Mouse (Mus musculus): ENCODE results near the gene Slc35g1. TPM values are rescaled to one million over a fixed set of nuclear protein-coding genes. Genes with fewer than 3 reads are reported as not detected.
A peak's percentile ranks its signal among the peaks of the same experiment; 100 is the strongest.

Slc35g1 gene
- total RNA-seq (2015; ENCODE audit: low replicate concordance) (6.1 and 12.6 TPM in 2 replicates), total RNA-seq (2017; ENCODE audit: low replicate concordance) (3.8 and 4.7 TPM in 2 replicates)

DNA sequence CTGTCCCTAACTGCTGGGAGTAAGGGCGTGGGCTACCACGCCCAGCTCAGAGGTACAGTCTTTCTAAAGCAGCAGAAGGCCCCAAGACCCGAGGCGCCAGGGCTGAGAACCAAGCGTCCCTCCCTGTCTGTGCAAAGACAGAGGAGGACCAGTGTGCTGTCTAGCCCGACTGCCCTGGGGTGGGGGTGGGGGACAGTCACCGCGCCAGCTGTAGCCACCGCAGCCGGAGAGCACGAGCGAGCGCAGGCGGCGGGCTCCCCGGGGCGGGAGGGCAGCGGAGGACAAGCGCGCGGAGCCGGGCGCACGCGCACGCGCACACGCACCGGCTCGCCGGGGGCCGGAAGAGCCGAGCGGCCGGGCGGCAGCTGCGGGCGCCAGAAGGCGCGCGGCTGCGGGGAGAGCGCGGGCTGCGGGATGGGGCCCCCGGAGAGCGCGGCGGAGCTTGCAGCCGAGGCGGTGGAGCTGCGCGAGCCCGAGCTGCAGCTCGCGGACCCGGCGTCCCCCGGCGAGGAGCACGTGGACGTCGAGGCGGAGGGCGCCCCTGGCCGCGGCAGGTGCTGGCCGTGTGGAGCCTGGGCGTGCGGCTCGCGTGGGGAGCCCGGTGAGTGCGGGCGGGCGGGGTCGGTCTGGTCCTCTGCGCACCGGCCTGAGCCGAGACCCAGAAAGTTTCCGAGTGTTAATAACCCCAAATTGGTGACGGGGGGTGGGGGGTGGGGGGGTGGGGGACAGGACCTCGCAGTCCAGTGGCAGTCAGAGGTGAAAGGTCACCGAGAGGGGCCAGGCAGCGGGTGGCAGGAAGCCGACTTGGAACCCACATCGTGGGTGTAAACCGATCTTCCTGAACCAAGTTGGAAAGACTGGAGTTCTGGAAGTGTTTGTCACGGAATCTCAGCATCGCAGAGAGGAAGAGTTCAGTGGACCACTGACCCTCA, at the start of gene Slc35g1:
Gene Slc35g1 (plus strand): TSS at position 280 of the 932 bp plus-strand sequence.
- peak; percentile 90 for ATAC-seq (replicated peaks; ENCODE audit: low FRiP score, poor library complexity, severe bottlenecking)

DNA sequence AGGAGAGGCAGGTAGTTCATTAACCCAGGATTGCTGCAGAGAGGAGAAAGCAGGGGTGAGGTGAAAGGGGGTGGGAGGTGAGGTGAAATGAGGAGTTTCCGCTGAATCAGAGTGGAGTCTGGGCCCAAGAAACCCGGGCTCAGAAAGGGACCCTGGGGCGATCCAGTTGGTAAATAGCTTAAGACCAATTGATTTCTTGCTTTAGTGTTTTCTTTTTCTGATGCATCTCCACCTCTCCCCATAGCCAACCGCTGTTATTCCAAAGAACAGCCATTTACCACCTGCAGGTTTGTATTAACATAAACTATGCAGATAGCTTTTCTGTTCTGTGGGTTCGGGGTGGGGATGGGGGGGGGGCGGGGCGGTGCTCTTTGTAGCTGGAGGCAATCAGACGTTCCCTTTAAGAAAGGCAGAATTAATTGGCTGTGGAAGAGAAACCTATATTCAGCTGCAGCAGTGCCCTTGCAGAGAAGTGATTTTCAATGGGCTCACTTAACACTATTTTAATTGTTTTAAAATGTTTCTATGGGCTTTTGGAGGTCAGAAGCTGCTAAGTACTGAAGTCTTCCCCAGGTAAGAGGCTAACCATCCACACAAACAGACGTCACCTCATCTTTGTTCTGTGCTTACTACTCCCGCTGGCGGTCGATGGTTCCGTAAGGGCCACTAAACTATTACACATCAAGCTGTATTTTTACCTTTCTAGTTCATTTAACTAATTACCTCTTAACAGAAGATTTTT, 47.3 kb upstream of the Slc35g1 start:
- no peak for ATAC-seq (replicated peaks; ENCODE audit: low FRiP score, poor library complexity, severe bottlenecking)

DNA sequence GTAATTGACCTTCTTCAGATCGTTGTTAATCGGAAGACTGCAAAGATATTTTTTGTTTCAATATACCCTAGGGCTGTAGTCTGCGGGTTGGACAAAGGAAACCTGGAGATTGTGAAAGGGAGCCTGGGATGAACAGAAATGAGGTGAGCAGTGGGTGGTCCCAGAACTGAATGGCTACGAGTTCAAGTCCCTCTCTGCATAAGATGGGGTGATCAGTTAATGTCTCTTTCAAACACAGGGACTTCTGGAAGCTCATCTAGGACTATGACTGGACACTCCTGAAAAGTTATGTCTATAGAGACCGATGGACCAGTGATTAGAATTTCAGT, 46.8 kb upstream of the Slc35g1 start:
- no peak for ATAC-seq (replicated peaks; ENCODE audit: low FRiP score, poor library complexity, severe bottlenecking)

DNA sequence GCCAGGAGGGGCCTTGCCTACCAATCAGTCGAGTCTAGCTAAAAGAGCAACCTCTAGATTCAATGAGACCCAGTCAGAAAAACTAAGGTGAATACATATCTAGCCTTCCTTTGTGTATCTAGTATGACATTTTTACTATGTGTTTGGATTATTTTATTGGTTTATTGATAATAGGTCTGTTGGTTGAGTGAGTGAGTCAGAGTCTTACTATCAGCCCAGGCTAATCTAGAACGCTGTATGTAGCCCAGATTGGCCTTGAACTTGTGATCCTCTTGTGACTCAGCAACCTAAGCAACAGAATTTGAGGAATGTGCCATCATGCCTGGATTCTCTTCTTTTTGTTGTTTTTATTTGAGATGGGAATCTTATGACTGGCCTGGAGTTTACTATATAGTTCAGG, 44.6 kb upstream of the Slc35g1 start:
- no peak for ATAC-seq (replicated peaks; ENCODE audit: low FRiP score, poor library complexity, severe bottlenecking)

DNA sequence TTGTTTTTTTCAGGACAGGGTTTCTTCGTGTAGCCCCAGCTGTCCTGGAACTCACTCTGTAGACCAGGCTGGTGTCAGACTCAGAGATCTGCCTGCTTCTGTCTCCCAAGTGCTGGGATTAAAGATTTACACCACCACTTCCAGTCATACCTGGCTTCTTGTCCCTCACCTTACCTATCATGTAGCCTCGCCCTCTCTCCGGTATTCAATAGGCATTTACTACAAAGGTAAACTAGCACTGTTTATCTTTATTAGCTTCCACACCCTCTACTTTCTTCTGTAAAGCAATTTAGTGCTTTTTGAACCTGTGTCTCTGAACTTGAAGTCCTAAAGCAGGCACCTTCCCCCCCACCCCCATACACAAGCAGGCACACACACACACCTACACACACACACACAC, 44.1 kb upstream of the Slc35g1 start:
- ATAC-seq (replicated peaks; ENCODE audit: low FRiP score, poor library complexity, severe bottlenecking), result no peak

DNA sequence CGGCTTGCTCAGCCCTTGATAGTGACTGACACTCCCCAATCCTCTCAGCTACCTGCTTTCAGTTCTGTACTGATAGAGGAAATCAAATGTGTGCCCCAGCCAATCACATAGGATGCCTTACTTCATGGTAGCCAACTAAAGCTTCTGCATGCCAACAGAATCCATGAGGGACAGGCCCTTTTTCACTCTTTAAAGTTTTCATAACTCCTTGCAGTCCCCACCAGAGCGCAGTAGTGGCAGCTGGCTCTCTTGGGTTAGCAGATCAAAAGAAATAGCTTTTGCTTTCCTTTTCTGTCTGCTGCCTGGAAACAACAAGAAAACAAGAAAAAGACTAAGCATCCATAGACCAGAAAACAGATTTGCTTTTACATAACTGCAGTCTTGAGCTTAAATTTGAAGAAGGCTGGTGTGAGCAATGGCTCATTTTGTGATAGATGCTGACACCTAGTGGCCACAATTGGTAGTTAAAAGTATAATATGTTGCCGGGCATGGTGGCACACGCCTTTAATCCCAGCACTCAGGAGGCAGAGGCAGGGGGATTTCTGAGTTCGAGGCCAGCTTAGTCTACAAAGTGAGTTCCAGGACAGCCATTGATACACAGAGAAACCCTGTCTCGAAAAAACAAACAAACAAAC, 43.2 kb upstream of the Slc35g1 start:
- no peak for ATAC-seq (replicated peaks; ENCODE audit: low FRiP score, poor library complexity, severe bottlenecking)

DNA sequence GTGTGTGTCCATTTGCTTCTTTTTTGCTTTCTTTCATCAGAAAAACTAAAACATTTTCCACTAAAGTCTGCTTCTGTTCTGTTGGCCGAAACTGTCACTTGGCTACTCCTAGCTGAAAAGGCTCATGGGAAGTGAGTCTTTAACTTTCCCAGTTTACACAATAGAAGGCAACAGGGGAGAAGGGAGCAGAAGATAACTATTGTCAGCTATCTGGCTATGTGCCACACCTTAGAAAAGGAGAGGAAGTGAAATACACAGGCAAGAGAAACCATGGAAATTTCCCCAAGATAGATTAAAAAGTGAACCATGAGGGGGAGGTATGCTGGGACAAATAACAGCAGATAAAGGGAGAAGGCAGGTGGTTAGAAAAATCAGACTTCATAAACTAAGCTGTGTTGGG, 41.5 kb upstream of the Slc35g1 start:
- no peak for ATAC-seq (replicated peaks; ENCODE audit: low FRiP score, poor library complexity, severe bottlenecking)

DNA sequence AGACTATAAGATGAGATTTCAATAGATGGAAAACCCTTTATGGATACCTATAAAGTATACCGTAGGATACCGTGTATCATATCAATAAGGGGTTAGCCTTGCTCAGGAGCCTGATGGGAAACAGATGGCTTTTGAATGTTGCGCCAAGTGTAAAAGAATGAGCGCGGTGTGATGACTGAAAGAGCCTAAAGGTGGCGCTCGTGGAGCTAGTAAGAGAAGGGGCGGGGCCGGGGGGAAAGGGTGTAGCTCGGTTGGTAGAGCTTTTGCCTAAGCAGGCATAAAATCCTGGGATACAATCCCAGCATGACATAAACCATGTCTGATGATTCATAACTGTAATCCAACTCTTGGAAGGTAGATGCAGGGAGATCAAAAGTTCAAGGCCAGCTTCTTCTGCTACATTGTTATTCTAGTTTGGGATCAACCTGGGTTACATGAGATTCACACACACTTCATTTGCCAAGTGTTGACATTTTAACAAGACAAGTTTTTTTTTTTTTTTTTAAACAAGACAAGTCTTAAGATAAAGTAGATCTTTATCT, 40.9 kb upstream of the Slc35g1 start:
- ATAC-seq (replicated peaks; ENCODE audit: low FRiP score, poor library complexity, severe bottlenecking), result no peak

DNA sequence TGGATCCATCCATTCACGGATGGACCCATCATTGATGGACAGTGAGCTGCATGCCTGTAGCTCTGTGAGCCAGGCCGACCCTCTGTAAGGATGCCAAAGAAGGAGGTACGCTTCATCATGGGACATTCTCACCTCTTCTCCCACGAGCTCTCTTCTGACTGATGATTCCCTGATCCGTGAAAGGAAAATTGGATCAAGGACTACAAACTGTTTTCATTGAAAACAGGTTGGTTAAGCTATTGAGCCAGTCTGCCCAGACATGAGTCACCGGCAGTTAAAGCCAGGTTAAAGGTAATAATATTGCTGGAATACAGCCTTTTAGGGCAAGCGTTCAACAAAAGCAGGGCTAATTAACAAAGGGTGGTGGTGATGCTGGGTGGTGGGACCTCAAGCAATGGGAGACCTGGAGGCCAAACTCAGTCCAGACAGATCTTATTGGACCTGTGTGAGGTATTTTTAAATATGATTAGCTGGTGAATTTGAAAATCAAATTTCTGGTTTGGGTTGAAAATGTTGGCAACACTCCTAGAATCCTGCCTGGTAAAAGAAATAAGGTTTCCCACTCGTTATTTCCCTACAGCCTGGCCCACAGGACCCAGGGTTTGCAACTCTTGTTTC, 39.5 kb upstream of the Slc35g1 start:
- ATAC-seq (replicated peaks; ENCODE audit: low FRiP score, poor library complexity, severe bottlenecking), result no peak

DNA sequence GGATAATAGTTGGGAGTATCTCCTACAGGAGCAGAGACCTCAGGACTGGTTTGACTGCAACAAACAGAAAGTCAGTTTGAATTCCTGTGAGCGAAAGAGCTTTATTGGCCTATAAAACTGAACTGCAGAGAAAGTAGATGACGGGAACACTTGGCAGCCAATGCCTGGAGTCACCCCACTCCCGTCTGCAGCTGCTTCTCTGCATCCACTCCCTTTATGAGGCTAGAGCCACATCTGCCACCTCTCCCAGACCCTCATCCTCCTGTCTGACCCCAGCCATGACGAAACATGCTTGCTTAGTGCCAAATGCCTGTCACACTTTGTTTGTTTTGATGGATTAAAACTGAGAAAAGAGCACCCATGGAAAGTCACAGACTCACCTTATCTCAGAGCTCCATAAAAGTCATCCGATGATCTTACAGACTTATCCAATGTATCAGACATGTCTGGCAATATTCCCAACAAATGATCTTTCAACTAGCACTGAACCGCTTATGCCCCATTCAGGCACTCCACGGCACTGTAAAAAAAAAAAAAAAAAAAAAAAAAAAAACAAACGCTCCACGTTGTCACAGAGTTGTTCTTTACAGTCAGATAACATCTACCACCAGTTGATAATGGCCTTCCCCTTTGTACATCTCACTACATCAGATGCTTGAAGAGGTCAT, 37.7 kb upstream of the Slc35g1 start:
- ATAC-seq (replicated peaks; ENCODE audit: low FRiP score, poor library complexity, severe bottlenecking), result no peak

DNA sequence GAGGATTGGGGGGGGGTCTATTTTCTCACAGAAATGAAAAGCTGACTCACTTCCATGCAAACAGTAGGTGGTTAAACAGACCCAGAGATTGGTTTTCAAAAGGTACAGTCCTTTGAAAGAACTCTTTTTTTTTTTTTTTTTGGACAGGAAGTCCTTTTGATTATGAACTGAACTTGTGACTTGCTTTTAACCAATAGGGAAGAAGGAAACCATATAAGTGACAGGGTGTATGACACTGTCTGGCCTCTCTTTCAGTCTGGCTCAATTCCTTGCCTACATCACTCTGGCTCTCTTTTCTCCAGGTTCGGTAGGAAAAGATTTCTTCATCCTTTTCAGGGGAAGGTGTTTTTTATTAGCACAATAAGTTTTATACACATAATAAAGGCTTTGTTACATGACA, 36.5 kb upstream of the Slc35g1 start:
- ATAC-seq (replicated peaks; ENCODE audit: low FRiP score, poor library complexity, severe bottlenecking), result no peak

DNA sequence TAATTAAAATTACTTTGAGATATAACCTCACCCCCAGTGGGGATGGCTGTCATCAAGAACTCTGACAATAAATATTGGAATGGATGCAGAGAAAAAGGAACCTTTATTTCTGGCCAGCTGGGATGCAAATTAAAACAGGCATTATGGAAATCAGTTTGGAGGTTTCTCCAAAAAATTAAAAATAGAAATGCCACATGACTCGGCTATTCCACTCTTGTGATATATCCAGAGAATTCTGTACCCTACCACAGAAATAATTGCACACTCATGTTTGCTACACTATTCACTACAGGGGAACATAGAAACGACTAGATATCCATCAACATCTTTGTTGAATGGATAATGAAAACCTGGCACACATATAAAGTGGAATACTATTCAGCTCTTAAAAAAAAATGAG, 33.9 kb upstream of the Slc35g1 start:
- no peak for ATAC-seq (replicated peaks; ENCODE audit: low FRiP score, poor library complexity, severe bottlenecking)

DNA sequence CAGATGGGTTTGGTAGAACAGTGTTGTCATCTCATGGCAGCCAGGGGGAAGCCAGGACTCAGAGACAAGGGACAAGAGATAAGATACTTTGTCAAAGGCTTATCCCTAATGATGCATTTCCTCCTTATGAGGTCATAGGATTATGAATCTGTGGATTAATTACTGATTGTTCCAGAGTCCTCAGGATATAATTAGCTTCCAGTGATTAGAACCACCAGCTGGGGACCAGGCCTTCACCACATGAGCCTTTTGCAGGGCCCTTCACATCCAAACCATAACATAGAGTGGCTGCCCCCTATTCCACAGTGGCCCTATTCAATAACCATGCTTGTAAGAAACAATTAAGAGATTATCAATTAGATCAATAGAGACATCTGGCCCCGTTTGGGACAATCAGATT, 32.4 kb upstream of the Slc35g1 start:
- ATAC-seq (replicated peaks; ENCODE audit: low FRiP score, poor library complexity, severe bottlenecking), result no peak

DNA sequence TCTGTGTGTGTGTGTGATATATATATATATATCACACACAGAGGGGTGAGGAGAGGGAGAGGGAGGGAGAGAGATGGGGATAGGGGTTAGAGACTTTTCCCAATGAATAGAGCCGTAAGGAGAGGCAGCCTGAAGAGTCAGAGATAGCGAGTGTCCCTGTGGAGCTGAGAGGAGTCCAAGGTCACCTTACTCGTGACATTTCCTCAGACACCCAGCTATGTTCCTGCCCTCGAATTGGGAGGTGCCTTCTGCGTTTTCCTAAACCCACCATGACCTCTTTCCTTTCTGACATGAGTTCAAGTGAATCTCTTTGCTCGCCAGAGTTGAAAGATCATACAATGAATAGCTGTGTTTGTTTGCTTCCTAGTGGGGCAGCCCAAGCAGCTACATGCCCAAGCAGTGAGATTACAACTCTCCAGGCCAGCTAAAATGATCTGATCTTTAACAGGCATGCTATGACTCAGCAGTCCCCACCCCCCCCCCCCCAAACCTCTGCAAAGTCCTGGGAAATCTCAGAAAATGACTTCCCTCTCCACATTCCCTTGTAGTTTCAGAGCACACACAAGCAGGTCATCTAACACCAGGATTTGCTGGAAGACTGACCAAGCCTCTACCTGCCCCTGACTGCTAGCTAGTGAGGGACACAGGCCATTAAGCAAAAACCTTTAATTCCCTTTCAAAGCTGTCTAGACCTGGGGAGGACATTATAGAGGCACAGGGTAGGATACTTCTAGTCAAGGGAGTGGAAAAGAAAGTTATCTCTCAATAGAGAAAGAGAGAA, 31.7 kb upstream of the Slc35g1 start:
- no peak for ATAC-seq (replicated peaks; ENCODE audit: low FRiP score, poor library complexity, severe bottlenecking)

DNA sequence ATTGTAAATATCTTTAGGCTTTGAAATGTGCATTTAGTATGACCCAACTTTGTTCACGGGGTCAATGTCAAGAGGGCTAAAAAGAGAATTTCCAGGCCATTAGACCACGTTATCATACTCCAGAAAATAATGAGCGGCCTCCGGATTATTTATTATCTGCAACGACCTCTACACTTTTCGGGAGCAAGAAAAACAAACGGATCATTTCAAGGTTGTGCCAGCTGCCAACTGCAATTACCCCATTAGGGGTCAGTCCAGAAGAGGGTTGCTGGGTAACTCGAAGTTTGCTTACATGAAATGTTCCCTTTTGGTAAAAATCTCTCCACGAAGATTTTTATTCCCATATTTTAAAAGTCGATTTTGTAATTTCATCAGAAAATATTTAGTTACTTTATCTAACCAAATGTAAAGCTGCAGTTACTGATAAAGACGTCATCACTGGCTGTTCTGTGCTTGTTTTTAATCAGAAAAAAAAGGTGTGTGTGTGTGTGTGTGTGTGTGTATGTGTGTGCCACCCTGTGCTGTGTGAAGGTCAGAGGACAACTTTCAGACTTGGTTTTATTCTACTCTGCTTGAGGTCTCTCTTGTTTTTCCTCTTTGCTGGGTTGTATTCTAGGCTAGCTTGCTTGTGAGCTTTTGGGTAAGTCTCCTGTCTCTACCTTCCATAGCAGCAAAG, 30.7 kb upstream of the Slc35g1 start:
- ATAC-seq (replicated peaks; ENCODE audit: low FRiP score, poor library complexity, severe bottlenecking), result no peak

DNA sequence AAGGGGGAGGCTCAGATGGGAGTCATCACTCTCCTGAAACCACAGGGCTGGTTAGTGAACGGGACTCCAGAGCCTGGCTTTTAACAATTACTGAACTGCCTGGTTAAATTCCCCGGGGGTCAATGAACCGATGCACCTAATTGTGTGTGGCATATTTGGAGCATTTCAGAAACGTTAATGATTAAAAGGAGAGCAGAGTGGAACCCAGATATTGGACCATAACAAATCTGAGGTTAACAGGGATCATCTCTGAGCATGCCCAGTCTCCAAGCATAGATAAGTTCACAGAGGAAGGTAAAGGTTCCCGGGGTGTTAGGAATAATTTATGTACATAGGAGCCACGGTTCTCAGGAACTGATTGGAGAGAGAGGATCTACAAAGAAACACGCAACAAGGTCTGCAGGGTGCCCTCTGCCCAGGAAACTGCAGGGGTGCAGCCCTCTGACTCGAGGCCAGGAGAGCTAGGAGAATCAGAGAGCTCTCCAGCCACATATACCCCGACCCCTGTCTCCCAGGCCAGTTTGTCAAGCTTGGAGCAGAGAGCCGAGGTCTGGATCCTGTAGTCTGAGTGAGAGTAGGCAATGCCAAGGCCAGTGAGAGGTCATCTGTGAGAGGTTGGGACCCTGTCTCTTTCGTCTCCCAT, 23.2 kb upstream of the Slc35g1 start:
- ATAC-seq (replicated peaks; ENCODE audit: low FRiP score, poor library complexity, severe bottlenecking), result no peak

DNA sequence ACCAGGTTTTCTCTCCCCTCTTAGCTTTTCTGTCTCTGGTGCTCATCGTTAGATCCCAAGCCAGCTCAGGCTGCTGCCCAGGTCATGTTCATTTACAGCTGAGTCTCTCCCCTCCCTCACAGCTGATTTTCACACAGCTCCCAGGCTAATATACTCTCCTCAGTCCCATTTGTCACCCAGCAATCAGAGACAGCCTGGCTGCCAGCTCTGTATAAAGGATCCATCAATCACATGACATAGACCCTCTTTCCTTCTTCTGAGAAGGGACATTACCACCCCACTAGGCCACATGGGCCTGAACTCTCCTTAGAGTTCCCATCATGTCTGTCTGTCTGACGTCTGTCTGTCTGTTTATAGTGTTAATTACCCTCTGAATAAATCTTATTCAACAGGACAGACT, 22.4 kb upstream of the Slc35g1 start:
- ATAC-seq (replicated peaks; ENCODE audit: low FRiP score, poor library complexity, severe bottlenecking), result no peak

DNA sequence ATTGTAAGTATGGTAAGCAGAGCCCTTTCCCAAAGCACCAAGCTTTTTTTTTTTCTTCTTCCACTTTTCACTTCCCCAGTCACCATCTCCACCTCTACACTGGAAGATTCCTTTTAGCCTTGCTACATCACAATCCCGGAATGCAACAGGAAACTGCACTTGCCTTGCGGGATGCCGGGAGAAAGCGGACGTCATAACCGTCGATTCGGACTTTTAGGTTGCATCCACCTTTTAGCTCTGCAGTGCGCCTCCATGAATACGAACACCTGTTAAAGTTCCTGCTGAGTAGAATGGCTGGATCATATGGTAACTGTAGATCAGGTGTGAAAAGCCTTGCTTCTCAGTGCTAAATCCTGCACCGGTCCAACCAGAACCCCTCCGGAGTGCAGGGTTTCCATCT, 12.0 kb upstream of the Slc35g1 start:
- ATAC-seq (replicated peaks; ENCODE audit: low FRiP score, poor library complexity, severe bottlenecking), result no peak

Data from erythroid progenitor cell, adult 5-6 weeks (primary cell).